Mouse (Mus musculus): ENCODE results near the gene Pcsk4.
"Not testable (repeated sequence)": the region's sequence is repeated elsewhere in the genome, so short reads cannot be mapped to it uniquely, and the experiment has no call there.

Gene Pcsk4

DNA sequence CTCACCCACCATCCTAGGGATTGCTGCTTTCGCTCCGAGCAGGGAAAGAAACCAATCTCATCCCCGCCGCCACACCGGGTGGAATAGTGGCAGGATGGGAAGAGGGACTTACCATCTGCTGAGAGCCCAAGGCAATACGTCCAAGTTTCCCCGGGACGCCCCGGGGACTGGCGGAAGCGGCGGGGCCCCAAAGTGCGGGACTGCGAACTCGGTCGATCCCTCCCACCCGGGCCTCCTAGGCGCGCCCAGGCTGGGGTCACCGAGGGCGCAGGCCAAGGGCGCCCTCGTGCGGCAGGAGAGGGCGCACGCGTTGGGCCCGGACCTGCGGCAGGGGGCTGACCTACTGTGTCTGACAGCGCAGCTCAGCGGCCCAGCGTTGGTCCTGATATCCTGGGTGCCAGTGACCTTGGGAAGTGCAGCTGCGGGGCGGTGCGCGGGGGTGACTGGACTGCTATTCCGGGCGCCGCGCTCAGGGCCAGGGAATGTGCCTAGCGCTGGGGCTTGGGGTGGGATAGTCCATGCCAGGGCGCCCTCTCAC is 19.0 kb upstream of the Pcsk4 start, which contains the start of gene Adamtsl5:
Gene Adamtsl5 (minus strand): TSS at position 169 of the 538 bp plus-strand sequence.
- DNase-seq (ENCODE audit: low spot score in 2 of 2): no peak

GRCm38 (mm10) chr10:80347514-80347967 is 18.2 kb upstream of the Pcsk4 start:
- DNase-seq (ENCODE audit: low spot score in 2 of 2): no peak

DNA sequence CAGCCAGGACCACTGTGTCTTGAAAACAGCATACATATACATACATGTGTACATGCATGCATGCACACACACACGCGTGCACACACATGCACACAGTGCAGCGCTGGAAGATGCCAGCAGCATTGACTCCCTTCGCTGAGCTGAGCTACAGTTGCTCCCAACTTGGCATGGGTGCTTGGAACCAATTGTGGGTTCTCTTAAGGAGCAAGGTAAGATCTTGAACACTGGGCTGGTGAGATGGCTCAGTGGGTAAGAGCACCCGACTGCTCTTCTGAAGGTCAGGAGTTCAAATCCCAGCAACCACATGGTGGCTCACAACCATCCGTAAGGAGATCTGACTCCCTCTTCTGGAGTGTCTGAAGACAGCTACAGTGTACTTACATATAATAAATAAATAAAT is 16.6 kb upstream of the Pcsk4 start:
- DNase-seq (ENCODE audit: low spot score in 2 of 2): not testable (repeated sequence)

DNA sequence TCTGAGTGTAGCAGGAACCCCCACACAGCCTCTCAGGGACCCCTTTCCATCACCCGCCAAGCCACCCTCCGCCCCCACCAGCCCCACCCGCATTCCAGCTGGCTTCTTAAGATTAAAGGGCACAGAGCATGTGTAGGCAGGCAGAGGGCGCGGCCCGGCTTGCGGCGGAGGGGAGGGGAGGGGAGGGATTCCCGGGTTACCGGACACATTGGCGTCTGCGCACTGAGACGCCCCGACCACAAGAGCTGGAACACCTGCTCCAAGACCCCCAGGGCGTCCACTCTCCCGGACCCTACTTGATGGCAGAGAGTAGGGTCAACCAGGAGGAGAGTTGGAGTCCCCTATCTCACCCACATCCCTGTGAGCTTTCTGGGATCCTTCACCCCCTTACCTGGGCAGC is 15.8 kb upstream of the Pcsk4 start:
- no peak for DNase-seq (ENCODE audit: low spot score in 2 of 2)

- no peak for DNase-seq (ENCODE audit: low spot score in 2 of 2)
Measured at GRCm38 (mm10) chr10:80344131-80344661, 14.9 kb upstream of the Pcsk4 start.

- DNase-seq (ENCODE audit: low spot score in 2 of 2): no peak
Measured at GRCm38 (mm10) chr10:80343425-80343895, 14.2 kb upstream of the Pcsk4 start.

- no peak for DNase-seq (ENCODE audit: low spot score in 2 of 2)
Measured at GRCm38 (mm10) chr10:80342749-80343424, 13.6 kb upstream of the Pcsk4 start.

GRCm38 (mm10) chr10:80342305-80342748 is 13.0 kb upstream of the Pcsk4 start:
- no peak for DNase-seq (ENCODE audit: low spot score in 2 of 2)

- no peak for DNase-seq (ENCODE audit: low spot score in 2 of 2)
Measured at GRCm38 (mm10) chr10:80341491-80342304, 12.4 kb upstream of the Pcsk4 start.

GRCm38 (mm10) chr10:80341026-80341425 is 11.7 kb upstream of the Pcsk4 start:
- no peak for DNase-seq (ENCODE audit: low spot score in 2 of 2)

- DNase-seq (ENCODE audit: low spot score in 2 of 2): peak; percentile 74 to 76
Measured at GRCm38 (mm10) chr10:80339941-80340750, 10.8 kb upstream of the Pcsk4 start.

GRCm38 (mm10) chr10:80336263-80336662 is 7.0 kb upstream of the Pcsk4 start:
- DNase-seq (ENCODE audit: low spot score in 2 of 2): no peak

DNA sequence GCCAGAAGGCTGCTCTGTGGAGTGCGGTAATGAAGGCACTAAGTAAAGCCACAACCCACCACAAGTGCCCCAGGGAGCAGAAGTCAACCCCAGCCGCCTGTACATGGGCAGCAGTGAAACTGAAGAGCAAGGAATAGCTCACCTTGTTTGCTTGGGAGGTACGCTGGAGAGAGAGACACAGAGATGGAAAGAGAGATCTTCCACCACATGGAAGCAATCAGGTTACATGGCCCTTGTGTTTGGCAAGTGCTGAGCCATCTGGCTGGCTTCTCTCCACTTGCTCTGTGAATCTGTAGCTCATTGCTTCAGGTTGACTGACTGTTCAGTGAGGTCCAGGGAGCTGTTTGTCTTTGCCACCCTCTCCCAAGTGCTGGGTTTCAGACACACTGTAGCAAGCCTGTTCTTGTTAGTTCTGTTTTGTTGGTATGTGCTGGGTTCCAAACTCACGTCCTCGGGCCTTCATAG is 3.3 kb upstream of the Pcsk4 start:
- DNase-seq (ENCODE audit: low spot score in 2 of 2): no peak

- no peak for DNase-seq (ENCODE audit: low spot score in 2 of 2)
Measured at GRCm38 (mm10) chr10:80331636-80332524, 2.6 kb upstream of the Pcsk4 start.

DNA sequence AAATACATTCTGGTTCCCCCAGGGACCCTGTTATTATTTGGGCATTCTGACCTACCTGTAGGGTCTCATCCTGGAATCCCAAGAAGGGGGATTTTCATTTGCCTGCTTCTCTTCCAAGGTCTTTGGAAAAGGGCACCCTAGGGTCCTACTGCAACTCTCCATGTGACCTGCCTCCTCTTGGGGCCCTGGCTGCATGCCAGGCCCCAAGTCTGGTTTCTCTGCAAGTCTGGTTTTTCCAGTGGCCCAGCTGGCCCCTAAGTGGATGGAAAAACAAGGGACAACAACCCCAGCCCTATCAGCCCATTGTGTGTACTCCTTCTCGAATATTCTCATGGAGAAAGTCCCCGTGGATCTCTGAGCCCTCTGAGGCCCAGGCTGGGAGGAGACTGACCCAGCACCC is 1.6 kb upstream of the Pcsk4 start:
- no peak for DNase-seq (ENCODE audit: low spot score in 2 of 2)

- DNase-seq (ENCODE audit: low spot score in 2 of 2): no peak
Measured at GRCm38 (mm10) chr10:80330084-80330483, 786 bp upstream of the Pcsk4 start.

- no peak for DNase-seq (ENCODE audit: low spot score in 2 of 2)
Measured at GRCm38 (mm10) chr10:80325045-80325444, 4.3 kb downstream of the Pcsk4 start.

DNA sequence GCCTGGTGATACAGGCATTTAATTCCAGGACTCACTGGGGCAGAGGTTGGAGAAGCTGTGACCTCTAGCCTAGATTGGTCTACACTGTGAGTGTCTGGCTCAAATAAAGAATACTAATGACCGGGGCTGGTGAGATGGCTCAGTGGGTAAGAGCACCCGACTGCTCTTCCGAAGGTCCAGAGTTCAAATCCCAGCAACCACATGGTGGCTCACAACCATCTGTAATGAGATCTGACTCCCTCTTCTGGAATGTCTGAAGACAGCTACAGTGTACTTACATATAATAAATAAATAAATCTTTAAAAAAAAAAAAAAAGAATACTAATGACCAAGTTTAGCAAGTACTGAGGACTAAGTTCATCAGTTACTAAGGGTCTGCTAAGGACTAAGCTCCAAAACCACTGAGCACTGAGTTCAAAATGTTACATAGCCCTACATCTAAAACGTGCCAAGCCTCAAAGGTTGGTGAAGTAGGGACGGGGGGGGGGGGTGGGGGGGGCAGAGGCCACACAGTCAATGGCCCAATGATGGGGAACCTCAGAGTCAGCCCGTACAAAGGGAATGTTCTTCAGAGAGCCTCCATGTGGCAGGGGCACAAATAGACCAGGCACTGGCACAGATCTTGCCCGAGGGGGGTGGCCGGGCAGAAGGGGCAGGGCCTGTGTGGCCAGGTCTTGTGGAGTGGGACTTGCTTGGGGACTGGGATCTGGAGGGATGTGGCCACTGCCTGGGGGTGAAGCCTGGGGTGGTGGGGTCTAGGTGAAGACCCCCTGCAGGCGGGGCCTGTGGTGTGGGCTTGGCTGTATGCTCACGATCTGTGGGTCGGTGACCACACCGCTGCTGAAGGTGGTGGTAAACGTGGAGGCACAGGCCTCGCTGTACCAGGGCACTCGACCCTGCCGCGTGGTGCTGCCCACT is 4.9 kb downstream of the Pcsk4 start:
- DNase-seq (ENCODE audit: low spot score in 2 of 2): no peak
